Mouse (Mus musculus): Measurements from ENCODE around the gene Helq.

- TF ChIP-seq CTCF (IDR thresholded peaks at IDR 0.05; ENCODE audit: low read depth) = no peak
- TF ChIP-seq EP300 (optimal IDR thresholded peaks at IDR 0.05) = no peak
Observed at GRCm38 (mm10) chr5:100738802-100739201, 59.6 kb downstream of the Helq start.

Data from stomach, postnatal 0 days (tissue).